Mouse (Mus musculus): ENCODE results near the gene Spg11. TPM values are rescaled to one million over a fixed set of nuclear protein-coding genes. Genes with fewer than 3 reads are reported as not detected.

Spg11 gene
- polyA plus RNA-seq, 2 experiments, result 8.7 to 11.4 TPM

- DNase-seq (ENCODE audit: low spot score) (peak; percentile 79), ATAC-seq (ENCODE audit: low FRiP score, low read depth) (no peak)
- H3K9me3 ChIP-seq (ENCODE audit: control insufficient read depth, low read length), result no peaks in the 10 kb centered on the region
- no peaks in the 10 kb centered on the region for H3K27me3 ChIP-seq (ENCODE audit: control insufficient read depth, insufficient read depth, low read length)
- H3K4me3 ChIP-seq (replicated peaks; ENCODE audit: low read length), result no peak within 1 kb of the TSS
- TF ChIP-seq POLR2A (IDR thresholded peaks at IDR 0.05; ENCODE audit: borderline replicate concordance, extremely low read depth, insufficient read depth, insufficient read length), result no peak
- WGBS, result 46% methylated on average over 2 of the region's 2 CpGs
- no peaks in the 10 kb centered on the region for H3K36me3 ChIP-seq (ENCODE audit: control insufficient read depth, insufficient read depth, low read length)
- H3K4me1 ChIP-seq (ENCODE audit: control insufficient read depth, insufficient read depth, low read length), result 0 out of 2 replicates have a peak, but pooled peaks cover 4% of the 10 kb centered on the region
- no peak within 1 kb of the TSS for H3K4me2 ChIP-seq (replicated peaks; ENCODE audit: low read depth, low read length, severe bottlenecking)
- no peak within 1 kb of the TSS for H3K27ac ChIP-seq (replicated peaks; ENCODE audit: low read depth, low read length)
- H3K9ac ChIP-seq (ENCODE audit: low read depth, low read length, severe bottlenecking), result no peak within 1 kb of the TSS; the same call in 1 of the 2 replicates
Measured at GRCm38 (mm10) chr2:122160680-122161079, 42.5 kb upstream of the Spg11 start, which contains the start of gene Trim69. Gene Trim69, plus strand, starts transcription at chr2:122160700.

GRCm38 (mm10) chr2:122159667-122160066, 41.5 kb upstream of the Spg11 start:
- Histone ChIP-seq H3K4me3 (replicated peaks; ENCODE audit: low read length) (no peak overlapping the region), H3K4me1 (ENCODE audit: control insufficient read depth, insufficient read depth, low read length) (0 out of 2 replicates have a peak, but pooled peaks cover 4% of the 10 kb centered on the region), H3K36me3 (ENCODE audit: control insufficient read depth, insufficient read depth, low read length) (peaks cover 6% of the 10 kb centered on the region; the same call in 1 of the 2 replicates), H3K27me3 (ENCODE audit: control insufficient read depth, insufficient read depth, low read length) (no peaks in the 10 kb centered on the region), H3K27ac (replicated peaks; ENCODE audit: low read depth, low read length) (no peak overlapping the region), H3K9me3 (ENCODE audit: control insufficient read depth, low read length) (no peaks in the 10 kb centered on the region), H3K4me2 (replicated peaks; ENCODE audit: low read depth, low read length, severe bottlenecking) (no peak overlapping the region), H3K9ac (ENCODE audit: low read depth, low read length, severe bottlenecking) (no peak overlapping the region; the same call in 1 of the 2 replicates)
- 88% methylated on average over 6 of the region's 6 CpGs for WGBS
- no peak for ATAC-seq (ENCODE audit: low FRiP score, low read depth)
- TF ChIP-seq POLR2A (IDR thresholded peaks at IDR 0.05; ENCODE audit: borderline replicate concordance, extremely low read depth, insufficient read depth, insufficient read length), result no peak
- no peak for DNase-seq (ENCODE audit: low spot score)

DNA sequence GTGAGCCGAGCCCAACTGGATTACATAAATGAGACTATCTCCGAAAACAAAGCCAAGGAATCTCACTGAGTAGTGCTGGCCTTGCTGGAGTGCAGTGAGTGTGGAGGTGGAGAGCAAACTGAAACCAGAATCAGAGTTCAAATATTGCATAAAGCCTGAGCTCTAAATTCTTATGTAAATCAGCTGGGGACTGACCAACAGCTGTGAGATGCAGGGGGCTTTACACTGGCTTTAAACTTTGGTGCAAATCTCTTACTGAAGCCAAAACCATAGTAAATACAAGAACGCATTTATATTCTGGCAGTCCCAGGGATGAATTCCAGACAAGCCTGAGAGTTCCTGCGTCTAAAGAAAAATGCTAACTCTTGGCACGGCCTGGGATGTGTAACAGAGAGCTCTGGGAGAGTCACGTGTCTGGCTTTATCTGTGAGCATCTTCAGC, 40.2 kb upstream of the Spg11 start:
- H3K9ac ChIP-seq (ENCODE audit: low read depth, low read length, severe bottlenecking), result no peak overlapping the region
- no peaks in the 10 kb centered on the region for H3K9me3 ChIP-seq (ENCODE audit: control insufficient read depth, low read length)
- DNase-seq (ENCODE audit: low spot score), result peak; percentile 53
- no peak overlapping the region for H3K4me2 ChIP-seq (replicated peaks; ENCODE audit: low read depth, low read length, severe bottlenecking)
- H3K27me3 ChIP-seq (ENCODE audit: control insufficient read depth, insufficient read depth, low read length), result no peaks in the 10 kb centered on the region
- no peak overlapping the region for H3K27ac ChIP-seq (replicated peaks; ENCODE audit: low read depth, low read length)
- peaks cover 9% of the 10 kb centered on the region; the same call in 1 of the 2 replicates for H3K36me3 ChIP-seq (ENCODE audit: control insufficient read depth, insufficient read depth, low read length)
- peak; percentile 24 for ATAC-seq (ENCODE audit: low FRiP score, low read depth)
- H3K4me3 ChIP-seq (replicated peaks; ENCODE audit: low read length), result no peak overlapping the region
- H3K4me1 ChIP-seq (ENCODE audit: control insufficient read depth, insufficient read depth, low read length), result no peaks in the 10 kb centered on the region
- WGBS, result 44% methylated on average over 6 of the region's 6 CpGs
- no peak for TF ChIP-seq POLR2A (IDR thresholded peaks at IDR 0.05; ENCODE audit: borderline replicate concordance, extremely low read depth, insufficient read depth, insufficient read length)

DNA sequence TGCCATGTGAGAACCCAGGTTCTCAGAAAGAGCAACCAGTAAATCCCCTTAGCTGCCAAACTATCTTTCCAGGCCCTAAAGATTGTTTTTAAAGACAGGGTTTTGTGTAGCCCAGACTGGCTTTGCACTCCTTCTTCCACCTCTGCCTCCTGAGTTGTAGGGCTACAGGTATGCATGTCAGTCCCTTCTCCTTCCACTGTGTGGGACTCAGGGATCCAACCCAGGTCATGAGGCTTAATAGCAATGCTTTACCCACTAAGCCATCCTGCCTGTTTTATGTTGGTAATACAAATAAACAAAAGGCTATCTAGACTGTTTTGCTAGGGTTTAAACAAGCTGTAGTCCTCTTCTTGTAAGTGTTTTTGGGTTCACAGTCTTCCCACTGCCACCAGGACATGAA, 39.4 kb upstream of the Spg11 start:
- DNase-seq (ENCODE audit: low spot score), result no peak
- Histone ChIP-seq H3K36me3 (ENCODE audit: control insufficient read depth, insufficient read depth, low read length) (peaks cover 15% of the 10 kb centered on the region; the same call in 1 of the 2 replicates), H3K4me1 (ENCODE audit: control insufficient read depth, insufficient read depth, low read length) (no peaks in the 10 kb centered on the region), H3K4me2 (replicated peaks; ENCODE audit: low read depth, low read length, severe bottlenecking) (no peak overlapping the region), H3K27me3 (ENCODE audit: control insufficient read depth, insufficient read depth, low read length) (no peaks in the 10 kb centered on the region), H3K9me3 (ENCODE audit: control insufficient read depth, low read length) (no peaks in the 10 kb centered on the region), H3K9ac (ENCODE audit: low read depth, low read length, severe bottlenecking) (no peak overlapping the region), H3K4me3 (replicated peaks; ENCODE audit: low read length) (no peak overlapping the region), H3K27ac (replicated peaks; ENCODE audit: low read depth, low read length) (no peak overlapping the region)
- no peak for TF ChIP-seq POLR2A (IDR thresholded peaks at IDR 0.05; ENCODE audit: borderline replicate concordance, extremely low read depth, insufficient read depth, insufficient read length)
- no peak for ATAC-seq (ENCODE audit: low FRiP score, low read depth)

DNA sequence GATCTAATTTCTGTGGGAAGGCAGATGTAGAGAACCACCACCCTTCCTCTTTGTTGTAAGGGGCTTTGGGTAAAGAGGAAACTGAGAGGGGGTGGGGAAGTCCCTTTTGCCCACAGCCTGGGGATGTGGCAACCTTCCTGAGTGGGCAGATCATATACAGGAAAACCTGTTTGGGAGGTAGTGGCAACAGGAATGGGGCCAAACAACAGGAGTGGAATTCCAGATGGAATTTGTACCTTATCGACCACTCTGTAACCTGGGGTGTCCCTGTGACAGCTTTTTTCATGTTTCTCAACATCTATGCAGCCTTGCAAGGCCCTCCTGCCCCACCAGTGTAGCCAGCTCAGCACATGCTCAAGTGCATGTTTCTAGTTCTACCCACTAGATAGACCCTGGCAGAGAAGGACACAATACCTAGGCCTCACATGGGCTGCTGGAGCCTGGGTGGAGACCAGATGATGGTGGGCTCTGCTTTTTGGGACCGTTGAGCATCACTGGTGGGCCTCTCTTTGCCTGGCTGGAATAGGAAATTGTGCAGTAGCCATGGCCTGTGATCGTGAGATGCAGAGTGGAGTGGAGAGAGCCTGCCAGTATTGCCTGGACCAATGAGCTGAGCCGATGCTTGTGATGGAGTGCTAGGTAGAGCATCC, 38.0 kb upstream of the Spg11 start:
- no peak overlapping the region for H3K4me2 ChIP-seq (replicated peaks; ENCODE audit: low read depth, low read length, severe bottlenecking)
- no peak overlapping the region for H3K9ac ChIP-seq (ENCODE audit: low read depth, low read length, severe bottlenecking)
- H3K36me3 ChIP-seq (ENCODE audit: control insufficient read depth, insufficient read depth, low read length), result peaks cover 24% of the 10 kb centered on the region
- no peaks in the 10 kb centered on the region for H3K27me3 ChIP-seq (ENCODE audit: control insufficient read depth, insufficient read depth, low read length)
- DNase-seq (ENCODE audit: low spot score), result no peak
- no peak for TF ChIP-seq POLR2A (IDR thresholded peaks at IDR 0.05; ENCODE audit: borderline replicate concordance, extremely low read depth, insufficient read depth, insufficient read length)
- H3K9me3 ChIP-seq (ENCODE audit: control insufficient read depth, low read length), result no peaks in the 10 kb centered on the region
- H3K4me1 ChIP-seq (ENCODE audit: control insufficient read depth, insufficient read depth, low read length), result no peaks in the 10 kb centered on the region
- no peak for ATAC-seq (ENCODE audit: low FRiP score, low read depth)
- no peak overlapping the region for H3K27ac ChIP-seq (replicated peaks; ENCODE audit: low read depth, low read length)
- WGBS, result 87% methylated on average over 4 of the region's 4 CpGs
- no peak overlapping the region for H3K4me3 ChIP-seq (replicated peaks; ENCODE audit: low read length)
